ENCODE assay signal across 14 mouse cellular contexts in genomic region chr13:108623929-108624328, GRCm38 (mm10).
"Had no signal": no experiment of that assay in that cellular context is flagged by ENCODE, and none has a peak within 500 bp of the region (broad histone marks: within the 10 kb centered on the region; RNA-seq: fewer than 3 reads in every experiment).

No protein-coding gene starts in this region.

- H3K4me3 ChIP-seq: left cerebral cortex, adult 2 months; limb, embryonic 12.5 days; liver, embryonic 13.5 days; midbrain, embryonic 15.5 days; neural tube, embryonic 13.5 days; stomach, embryonic 15.5 days had no signal

- H3K9ac ChIP-seq: limb, embryonic 12.5 days; liver, embryonic 13.5 days; liver, postnatal 0 days; midbrain, embryonic 15.5 days; neural tube, embryonic 13.5 days; stomach, embryonic 15.5 days had no signal

- H3K4me2 ChIP-seq: limb, embryonic 12.5 days; liver, embryonic 13.5 days; midbrain, embryonic 11.5 days; midbrain, embryonic 15.5 days; neural tube, embryonic 13.5 days; stomach, embryonic 15.5 days had no signal

- DNase-seq: kidney, adult 18-20 months; kidney, postnatal 10 days; liver; liver, embryonic 13.5 days; liver, postnatal 0 days; right cerebral cortex, postnatal 14 days; thymus, adult 2 months; thymus, postnatal 25 days had no signal

- H3K36me3 ChIP-seq: limb, embryonic 12.5 days; liver, embryonic 13.5 days; midbrain, embryonic 15.5 days; neural tube, embryonic 13.5 days; stomach, embryonic 15.5 days had no signal

- H3K27me3 ChIP-seq: limb, embryonic 12.5 days; liver, embryonic 13.5 days; midbrain, embryonic 15.5 days; neural tube, embryonic 13.5 days; stomach, embryonic 15.5 days had no signal

- H3K4me1 ChIP-seq: liver, embryonic 13.5 days; midbrain, embryonic 15.5 days; neural tube, embryonic 13.5 days; stomach, embryonic 15.5 days had no signal

- H3K9me3 ChIP-seq: limb, embryonic 12.5 days; liver, embryonic 13.5 days; midbrain, embryonic 15.5 days; neural tube, embryonic 13.5 days; stomach, embryonic 15.5 days had no signal

- H3K27ac ChIP-seq: left cerebral cortex, adult 2 months; limb, embryonic 12.5 days; liver, embryonic 13.5 days; midbrain, embryonic 15.5 days; neural tube, embryonic 13.5 days; stomach, embryonic 15.5 days had no signal

- ATAC-seq: liver, postnatal 0 days; midbrain, embryonic 15.5 days had no signal
